Mouse (Mus musculus): Measurements from ENCODE around the gene Bmper. TPM values are rescaled to one million over a fixed set of nuclear protein-coding genes. Genes with fewer than 3 reads are reported as not detected.

Gene Bmper
- total and polyA plus RNA-seq, 3 experiments, result 1.3 to 1.9 (median 1.4) TPM

DNA sequence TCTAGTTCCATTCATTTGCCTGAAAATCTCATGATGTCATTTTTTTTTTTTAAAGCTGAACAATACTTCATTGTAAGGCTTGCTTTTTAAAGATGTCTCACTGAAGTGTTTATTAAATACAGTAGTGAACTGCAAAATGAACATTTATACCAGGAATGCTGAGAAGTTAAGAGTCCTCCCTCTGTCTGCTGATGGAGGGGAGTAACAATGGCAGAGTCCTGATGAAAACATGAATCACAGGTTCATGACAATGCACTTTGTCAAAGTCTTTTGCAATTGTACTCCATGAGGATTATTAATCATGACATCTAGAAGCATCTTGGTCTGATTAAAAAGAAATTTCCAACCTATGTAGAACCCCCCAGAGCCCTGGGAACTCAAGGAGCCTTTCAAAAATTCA lies 118.4 kb downstream of the Bmper start:
- no peaks in the 10 kb centered on the region for H3K79me2 ChIP-seq (replicated peaks; ENCODE audit: control insufficient read depth, extremely low read depth, insufficient read depth, poor library complexity, severe bottlenecking)
- H3K9me3 ChIP-seq (replicated peaks; ENCODE audit: low read length), result no peaks in the 10 kb centered on the region
- no peak overlapping the region for H3K4me2 ChIP-seq (ENCODE audit: insufficient read depth, low read depth, poor library complexity, severe bottlenecking)
- dilution Hi-C loops (cut with MboI; ENCODE audit: extremely low pct_ligation_motif_present, extremely low pct_unique_long_range_greater_than_20kb, low sequenced_read_pairs), result no loop called here
- no peak for TF ChIP-seq MAFK (IDR thresholded peaks at IDR 0.05; ENCODE audit: insufficient replicate concordance, low read length)
- no peak for TF ChIP-seq UBTF (IDR thresholded peaks at IDR 0.05; ENCODE audit: low read depth, low read length)
- TF ChIP-seq SIN3A (IDR thresholded peaks at IDR 0.05; ENCODE audit: low read length), result no peak
- no peak for TF ChIP-seq GABPA (IDR thresholded peaks at IDR 0.05; ENCODE audit: insufficient replicate concordance, low read depth, low read length)
- no peak for TF ChIP-seq CHD1 (IDR thresholded peaks at IDR 0.05; ENCODE audit: low read depth, low read length)
- TF ChIP-seq ZC3H11A (IDR thresholded peaks at IDR 0.05; ENCODE audit: low read depth, low read length), result no peak
- TF ChIP-seq RCOR1 (conservative IDR thresholded peaks at IDR 0.05; ENCODE audit: low read depth, low read length), result no peak
- no peak for TF ChIP-seq E2F4 (IDR thresholded peaks at IDR 0.05; ENCODE audit: insufficient replicate concordance, low read depth, low read length)
- TF ChIP-seq ZKSCAN1 (IDR thresholded peaks at IDR 0.05; ENCODE audit: borderline replicate concordance, low read depth, low read length), result no peak
- no peak for TF ChIP-seq BHLHE40 (IDR thresholded peaks at IDR 0.05; ENCODE audit: low read depth, low read length)
- no peak for TF ChIP-seq MEF2A (IDR thresholded peaks at IDR 0.05; ENCODE audit: borderline replicate concordance, low read depth, low read length)
- TF ChIP-seq CTCF (conservative IDR thresholded peaks at IDR 0.05 in 1 of 2, IDR thresholded peaks at IDR 0.05 in 1 of 2; ENCODE audit: low read depth in 2 of 2, low read length in 2 of 2), result no peak
- no peak for TF ChIP-seq MAX (IDR thresholded peaks at IDR 0.05; ENCODE audit: low read length)
- no peak for TF ChIP-seq ELF1 (IDR thresholded peaks at IDR 0.05; ENCODE audit: low read depth, low read length)
- H3K27me3 ChIP-seq (replicated peaks), result no peaks in the 10 kb centered on the region
- no peak for DNase-seq (ENCODE audit: extremely low read depth)
- H3K27ac ChIP-seq (ENCODE audit: insufficient read depth, low read depth), result no peak overlapping the region
- peaks cover 0 to 3% of the 10 kb centered on the region in 2 experiments; a peak in 2 of 4 replicates for H3K4me1 ChIP-seq (ENCODE audit: control insufficient read depth in 1 of 2, insufficient read depth in 2 of 2)
- H3K9ac ChIP-seq (ENCODE audit: insufficient read depth, low read depth), result no peak overlapping the region
- in situ Hi-C loops (cut with MboI; ENCODE audit: low pct_ligation_motif_present, low pct_unique_long_range_greater_than_20kb, low sequenced_read_pairs), result no loop called here
- H3K4me3 ChIP-seq (replicated peaks in 1 of 3; ENCODE audit: low read depth in 2 of 3, low read length in 2 of 3, poor library complexity in 1 of 3), result no peak overlapping the region
- no peaks in the 10 kb centered on the region for H3K36me3 ChIP-seq (replicated peaks in 1 of 2; ENCODE audit: control insufficient read depth in 1 of 2, insufficient read depth in 1 of 2, low read length in 1 of 2)

DNA sequence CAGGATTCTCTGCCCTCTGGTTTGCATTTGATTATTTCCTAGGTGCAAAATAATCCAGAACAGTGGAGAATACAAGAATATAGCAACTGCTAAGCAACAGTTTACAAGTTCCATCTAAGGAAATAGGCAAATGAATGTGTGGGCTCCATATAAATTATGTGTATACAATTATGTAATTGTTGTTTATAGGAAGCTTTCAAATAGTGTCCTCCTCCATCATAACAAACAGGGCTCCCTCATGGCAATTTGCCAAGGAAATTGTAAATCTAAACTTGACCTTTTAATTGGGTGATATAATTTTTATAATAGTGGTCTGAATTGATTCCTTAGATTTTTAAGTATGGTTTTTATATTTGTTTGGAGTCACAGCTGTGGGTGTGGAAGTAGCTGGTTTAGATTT lies 121.5 kb downstream of the Bmper start:
- Histone ChIP-seq H3K27me3 (replicated peaks) (no peaks in the 10 kb centered on the region), H3K9me3 (replicated peaks; ENCODE audit: low read length) (no peaks in the 10 kb centered on the region), H3K4me3 (replicated peaks in 1 of 3; ENCODE audit: low read depth in 2 of 3, low read length in 2 of 3, poor library complexity in 1 of 3) (no peak overlapping the region), H3K4me2 (ENCODE audit: insufficient read depth, low read depth, poor library complexity, severe bottlenecking) (no peak overlapping the region), H3K79me2 (replicated peaks; ENCODE audit: control insufficient read depth, extremely low read depth, insufficient read depth, poor library complexity, severe bottlenecking) (no peaks in the 10 kb centered on the region), H3K4me1 (ENCODE audit: control insufficient read depth in 1 of 2, insufficient read depth in 2 of 2) (peaks cover 0 to 9% of the 10 kb centered on the region in 2 experiments; a peak in 3 of 4 replicates), H3K27ac (ENCODE audit: insufficient read depth, low read depth) (no peak overlapping the region), H3K9ac (ENCODE audit: insufficient read depth, low read depth) (no peak overlapping the region), H3K36me3 (replicated peaks in 1 of 2; ENCODE audit: control insufficient read depth in 1 of 2, insufficient read depth in 1 of 2, low read length in 1 of 2) (no peaks in the 10 kb centered on the region)
- dilution Hi-C loops (cut with MboI; ENCODE audit: extremely low pct_ligation_motif_present, extremely low pct_unique_long_range_greater_than_20kb, low sequenced_read_pairs) (no loop called here), in situ Hi-C loops (cut with MboI; ENCODE audit: low pct_ligation_motif_present, low pct_unique_long_range_greater_than_20kb, low sequenced_read_pairs) (no loop called here)
- TF ChIP-seq RCOR1 (conservative IDR thresholded peaks at IDR 0.05; ENCODE audit: low read depth, low read length) (no peak), POLR2AphosphoS2 (IDR thresholded peaks at IDR 0.05; ENCODE audit: low read depth, low read length) (no peak), RAD21 (IDR thresholded peaks at IDR 0.05; ENCODE audit: low read depth, low read length) (no peak), TCF12 (IDR thresholded peaks at IDR 0.05; ENCODE audit: low read depth, low read length) (no peak), ZNF384 (IDR thresholded peaks at IDR 0.05; ENCODE audit: low read depth, low read length) (no peak), CHD1 (IDR thresholded peaks at IDR 0.05; ENCODE audit: low read depth, low read length) (no peak), SMC3 (IDR thresholded peaks at IDR 0.05; ENCODE audit: low read depth, low read length) (no peak), UBTF (IDR thresholded peaks at IDR 0.05; ENCODE audit: low read depth, low read length) (no peak), MAX (IDR thresholded peaks at IDR 0.05; ENCODE audit: low read length) (no peak), NELFE (IDR thresholded peaks at IDR 0.05; ENCODE audit: low read depth, low read length) (no peak), ZKSCAN1 (IDR thresholded peaks at IDR 0.05; ENCODE audit: borderline replicate concordance, low read depth, low read length) (no peak), ETS1 (conservative IDR thresholded peaks at IDR 0.05; ENCODE audit: low read depth, low read length) (no peak), E2F4 (IDR thresholded peaks at IDR 0.05; ENCODE audit: insufficient replicate concordance, low read depth, low read length) (no peak), USF2 (conservative IDR thresholded peaks at IDR 0.05; ENCODE audit: low read depth, low read length) (no peak), JUND (conservative IDR thresholded peaks at IDR 0.05; ENCODE audit: low read depth, low read length) (no peak), CTCF (conservative IDR thresholded peaks at IDR 0.05 in 1 of 2, IDR thresholded peaks at IDR 0.05 in 1 of 2; ENCODE audit: low read depth in 2 of 2, low read length in 2 of 2) (no peak), TBP (conservative IDR thresholded peaks at IDR 0.05; ENCODE audit: low read depth, low read length) (no peak), CHD2 (IDR thresholded peaks at IDR 0.05; ENCODE audit: low read length) (no peak)
- DNase-seq (ENCODE audit: extremely low read depth), result no peak
